Mouse (Mus musculus) forebrain, embryonic 15.5 days (tissue): ENCODE data around the gene Olfr1151. TPM values are rescaled to one million over a fixed set of nuclear protein-coding genes. Genes with fewer than 3 reads are reported as not detected.

Experiments
- ATAC-seq: fragments of 200-750 bp; cut with Nextera tagmentation; replicated peaks from 2 replicates; pipeline ENCODE4 v1.8.0; 2017; ENCODE audit warnings: mild to moderate bottlenecking, moderate TSS enrichment, moderate library complexity
- H3K27ac ChIP-seq: fragments of 300-500 bp; sonication (generic); replicated peaks from 2 replicates; pipeline ENCODE4 v1.5.1; 2015; ENCODE audit warnings: mild to moderate bottlenecking, inconsistent platforms
- H3K27me3 ChIP-seq: fragments of 300-500 bp; sonication (generic); 2 replicates; pipeline ENCODE4 v1.6.1; 2015; ENCODE audit warnings: inconsistent platforms
- H3K36me3 ChIP-seq: fragments of 300-500 bp; sonication (generic); 2 replicates; pipeline ENCODE4 v1.6.1; 2015; ENCODE audit warnings: mild to moderate bottlenecking, inconsistent platforms
- H3K4me1 ChIP-seq: fragments of 300-500 bp; sonication (generic); 2 replicates; pipeline ENCODE4 v1.6.1; 2015; ENCODE audit warnings: inconsistent platforms
- H3K4me2 ChIP-seq: fragments of 300-500 bp; sonication (generic); replicated peaks from 2 replicates; pipeline ENCODE4 v1.6.1; 2015; ENCODE audit warnings: mild to moderate bottlenecking, inconsistent platforms
- H3K4me3 ChIP-seq: fragments of 300-500 bp; sonication (generic); 2 replicates; pipeline ENCODE4 v1.5.1; 2015; ENCODE audit warnings: mild to moderate bottlenecking, inconsistent platforms
- H3K9ac ChIP-seq: fragments of 300-500 bp; sonication (generic); replicated peaks from 2 replicates; pipeline ENCODE4 v1.6.1; 2015; ENCODE audit warnings: mild to moderate bottlenecking, inconsistent platforms
- H3K9me3 ChIP-seq: fragments of 300-500 bp; sonication (generic); 2 replicates; pipeline ENCODE4 v1.6.1; 2016; ENCODE audit warnings: inconsistent platforms
- WGBS: fragments of 180-500 bp; shearing (Covaris S2); methylation state at CpG from one replicate; pipeline ENCODE4 v1.1.7; 2015; ENCODE audit warnings: mixed read lengths; 5-methylcytosine and 5-hydroxymethylcytosine counted together
- polyA plus RNA-seq: library from polyadenylated mRNA; unstranded; fragments of >200 nt; fragmentation: Nextera tagmentation; extraction: Ambion mirVana; gene quantifications from 2 replicates; pipeline ENCODE4 v1.2.1, GENCODE M21; 2015

Gene Olfr1151
- polyA plus RNA-seq: not detected in 2 replicates

DNA sequence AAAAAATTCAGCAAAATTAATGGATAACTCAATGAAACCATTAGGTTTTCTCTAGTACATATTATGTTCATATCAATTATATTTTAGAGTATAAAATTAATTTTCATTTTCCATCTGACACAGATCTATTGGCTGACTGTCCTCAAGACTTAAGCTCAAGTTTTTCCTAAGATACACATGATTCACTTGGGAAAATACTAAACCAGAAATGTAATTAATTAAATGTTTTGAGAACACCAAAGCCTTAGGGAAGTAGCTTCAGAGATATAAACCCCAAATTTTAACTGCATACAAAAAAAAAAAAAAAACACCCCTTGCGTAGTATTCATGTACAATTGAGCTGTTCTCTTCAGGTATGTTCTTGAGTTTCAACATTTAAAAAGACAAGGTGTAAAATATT, at the start of gene Olfr1151:
Gene Olfr1151, plus strand, starts transcription at position 301 of the 400 bp plus-strand sequence.
- H3K4me3 ChIP-seq: no peak within 1 kb of the TSS
- WGBS: 86% methylated on average over 1 of the region's 1 CpGs

GRCm38 (mm10) chr2:87809522-87809921, 46.1 kb upstream of the Olfr1151 start, which contains the start of gene Olfr1145:
Gene Olfr1145, plus strand, starts transcription at chr2:87809822.
- ATAC-seq: no peak
- Histone ChIP-seq H3K27ac (no peak within 1 kb of the TSS), H3K4me3 (no peak within 1 kb of the TSS)

More for the DNA sequence above, at the start of gene Olfr1151:
- H3K4me2 ChIP-seq: no peak within 1 kb of the TSS
- no peaks in the 10 kb centered on the region for H3K36me3 ChIP-seq
- no peak within 1 kb of the TSS for H3K9ac ChIP-seq
- H3K27ac ChIP-seq: no peak within 1 kb of the TSS
- no peaks in the 10 kb centered on the region for H3K27me3 ChIP-seq
- no peaks in the 10 kb centered on the region for H3K4me1 ChIP-seq
- H3K9me3 ChIP-seq: no peaks in the 10 kb centered on the region
- no peak for ATAC-seq

DNA sequence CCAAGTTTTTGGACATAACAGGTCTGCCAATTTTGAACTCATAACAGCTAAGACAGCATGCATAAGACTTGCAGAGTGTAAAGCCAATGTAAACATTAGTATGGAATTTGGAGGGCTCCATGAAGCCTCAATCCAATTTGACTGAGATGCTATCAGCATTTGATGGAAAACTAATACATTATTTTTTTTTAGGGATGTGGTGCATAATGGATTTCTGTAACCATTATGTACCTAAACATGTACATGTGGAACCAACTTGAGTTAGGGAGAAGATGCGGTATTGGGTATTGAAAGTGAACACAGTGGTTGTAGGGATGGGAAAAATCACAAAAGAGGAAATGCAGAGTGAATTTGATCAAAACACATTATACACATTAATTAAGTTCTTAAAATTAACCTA, 25.4 kb upstream of the Olfr1151 start, which contains the start of gene Olfr1148:
Gene Olfr1148, plus strand, starts transcription at position 301 of the 400 bp plus-strand sequence.
- Histone ChIP-seq H3K4me2 (no peak within 1 kb of the TSS), H3K9ac (no peak within 1 kb of the TSS), H3K9me3 (no peaks in the 10 kb centered on the region), H3K4me3 (no peak within 1 kb of the TSS), H3K27ac (no peak within 1 kb of the TSS), H3K4me1 (no peaks in the 10 kb centered on the region), H3K36me3 (no peaks in the 10 kb centered on the region), H3K27me3 (no peaks in the 10 kb centered on the region)
- 91% methylated on average over 1 of the region's 1 CpGs for WGBS
- ATAC-seq: no peak

More at GRCm38 (mm10) chr2:87809522-87809921, 46.1 kb upstream of the Olfr1151 start, which contains the start of gene Olfr1145:
- H3K4me2 ChIP-seq: no peak within 1 kb of the TSS
- 72% methylated on average over 1 of the region's 1 CpGs for WGBS
- H3K36me3 ChIP-seq: no peaks in the 10 kb centered on the region
- no peaks in the 10 kb centered on the region for H3K4me1 ChIP-seq
- H3K9me3 ChIP-seq: no peaks in the 10 kb centered on the region
- no peak within 1 kb of the TSS for H3K9ac ChIP-seq
- no peaks in the 10 kb centered on the region for H3K27me3 ChIP-seq

GRCm38 (mm10) chr2:87843693-87844092, 12.0 kb upstream of the Olfr1151 start, which contains the start of gene Olfr1150-ps1:
Gene Olfr1150-ps1, plus strand, starts transcription at chr2:87843993.
- no peaks in the 10 kb centered on the region for H3K9me3 ChIP-seq
- no peak within 1 kb of the TSS for H3K9ac ChIP-seq
- H3K4me3 ChIP-seq: no peak within 1 kb of the TSS
- no peaks in the 10 kb centered on the region for H3K36me3 ChIP-seq
- no peaks in the 10 kb centered on the region for H3K4me1 ChIP-seq
- no peak within 1 kb of the TSS for H3K27ac ChIP-seq
- 75% methylated on average over 1 of the region's 1 CpGs for WGBS
- H3K27me3 ChIP-seq: no peaks in the 10 kb centered on the region
- no peak within 1 kb of the TSS for H3K4me2 ChIP-seq
- no peak for ATAC-seq

DNA sequence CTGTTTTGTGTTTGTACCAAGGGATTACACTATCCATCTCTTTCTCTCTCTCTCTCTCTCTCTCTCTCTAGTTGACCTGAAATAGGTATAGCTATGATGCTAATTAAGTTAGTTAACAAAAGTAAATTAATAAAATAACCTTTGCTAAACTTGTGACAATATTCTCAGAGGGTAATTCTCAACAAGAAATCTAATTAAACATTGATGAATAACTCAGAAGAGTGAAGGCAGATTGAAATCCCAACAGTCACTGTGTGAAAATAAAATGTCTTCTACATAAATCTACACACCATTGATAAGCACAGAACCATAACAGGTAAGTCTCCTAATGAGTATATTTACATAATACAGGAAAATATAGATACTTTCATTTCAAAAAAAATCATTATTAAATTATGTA, 10.5 kb downstream of the Olfr1151 start, which contains the start of gene Olfr1152:
Gene Olfr1152, plus strand, starts transcription at position 301 of the 400 bp plus-strand sequence.
- no peaks in the 10 kb centered on the region for H3K27me3 ChIP-seq
- H3K4me3 ChIP-seq: no peak within 1 kb of the TSS
- no peak within 1 kb of the TSS for H3K27ac ChIP-seq
- no peak for ATAC-seq
- no peak within 1 kb of the TSS for H3K4me2 ChIP-seq
- no peaks in the 10 kb centered on the region for H3K9me3 ChIP-seq
- H3K36me3 ChIP-seq: no peaks in the 10 kb centered on the region
- no peak within 1 kb of the TSS for H3K9ac ChIP-seq
- H3K4me1 ChIP-seq: no peaks in the 10 kb centered on the region

GRCm38 (mm10) chr2:87894662-87895061, 39.0 kb downstream of the Olfr1151 start, which contains the start of gene Olfr1153:
Gene Olfr1153, plus strand, starts transcription at chr2:87894962.
- H3K4me2 ChIP-seq: no peak within 1 kb of the TSS
- no peak within 1 kb of the TSS for H3K27ac ChIP-seq
- no peaks in the 10 kb centered on the region for H3K27me3 ChIP-seq
- no peak within 1 kb of the TSS for H3K4me3 ChIP-seq
- no peaks in the 10 kb centered on the region for H3K4me1 ChIP-seq
- H3K9ac ChIP-seq: no peak within 1 kb of the TSS
- H3K9me3 ChIP-seq: no peaks in the 10 kb centered on the region
- no peaks in the 10 kb centered on the region for H3K36me3 ChIP-seq
- ATAC-seq: no peak
- 76% methylated on average over 1 of the region's 1 CpGs for WGBS

DNA sequence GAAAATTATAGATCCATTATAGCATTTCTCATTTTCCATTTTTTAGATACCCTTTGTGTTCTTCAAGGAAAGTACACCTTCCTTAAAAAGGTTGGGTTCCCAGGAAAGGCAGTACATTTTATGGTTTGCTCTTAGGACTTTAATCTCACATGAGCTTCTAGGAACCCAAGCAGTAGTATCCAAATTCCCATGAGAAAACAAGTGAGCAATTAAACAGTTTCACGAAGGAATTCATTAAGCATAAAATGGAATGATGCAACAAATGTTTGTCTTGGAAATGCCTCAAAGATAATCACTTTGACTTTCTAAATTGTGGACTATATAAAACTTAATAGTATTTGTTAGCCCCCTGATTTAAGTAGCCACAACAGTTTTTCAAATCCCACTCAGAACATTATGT, 49.4 kb downstream of the Olfr1151 start, which contains the start of gene Olfr1154:
Gene Olfr1154, minus strand, starts transcription at position 101 of the 400 bp plus-strand sequence.
- no peaks in the 10 kb centered on the region for H3K9me3 ChIP-seq
- H3K4me2 ChIP-seq: no peak within 1 kb of the TSS
- no peak for ATAC-seq
- whole genome bisulfite sequencing: 87% methylated on average over 1 of the region's 1 CpGs
- H3K4me3 ChIP-seq: no peak within 1 kb of the TSS
- H3K4me1 ChIP-seq: no peaks in the 10 kb centered on the region
- H3K27me3 ChIP-seq: no peaks in the 10 kb centered on the region
- H3K36me3 ChIP-seq: no peaks in the 10 kb centered on the region
- no peak within 1 kb of the TSS for H3K27ac ChIP-seq
- H3K9ac ChIP-seq: no peak within 1 kb of the TSS

Other genes starting within 250 kb of the Olfr1151 start
- not detected in 2 replicates for gene Olfr1130, start 249.7 kb upstream of the Olfr1151 start, polyA plus RNA-seq
- gene Olfr1131, start 228.8 kb upstream of the Olfr1151 start, polyA plus RNA-seq: not detected in 2 replicates
- gene Olfr1132, start 218.3 kb upstream of the Olfr1151 start, polyA plus RNA-seq: not detected in 2 replicates
- not detected in 2 replicates for gene Olfr1133, start 208.5 kb upstream of the Olfr1151 start, polyA plus RNA-seq
- gene Olfr1134, start 197.4 kb upstream of the Olfr1151 start, polyA plus RNA-seq: not detected in 2 replicates
- gene Olfr1135, start 182.2 kb upstream of the Olfr1151 start, polyA plus RNA-seq: not detected in 2 replicates
- not detected in 2 replicates for gene Olfr1136, start 161.9 kb upstream of the Olfr1151 start, polyA plus RNA-seq
- not detected in 2 replicates for gene Olfr1137, start 142.7 kb upstream of the Olfr1151 start, polyA plus RNA-seq
- gene Olfr1138, start 115.9 kb upstream of the Olfr1151 start, polyA plus RNA-seq: not detected in 2 replicates
- gene Olfr1140, start 112.1 kb upstream of the Olfr1151 start, polyA plus RNA-seq: not detected in 2 replicates
- not detected in 2 replicates for gene Olfr1141, start 101.9 kb upstream of the Olfr1151 start, polyA plus RNA-seq
- gene Olfr152, start 76.4 kb upstream of the Olfr1151 start, polyA plus RNA-seq: not detected in 2 replicates
- gene Olfr1143, start 55.3 kb upstream of the Olfr1151 start, polyA plus RNA-seq: not detected in 2 replicates
- gene Olfr1145, start 46.0 kb upstream of the Olfr1151 start, polyA plus RNA-seq: not detected in 2 replicates
- gene Olfr1148, start 25.3 kb upstream of the Olfr1151 start, polyA plus RNA-seq: not detected in 2 replicates
- not detected in 2 replicates for gene Olfr1150-ps1, start 11.9 kb upstream of the Olfr1151 start, polyA plus RNA-seq
- gene Olfr1152, start 10.6 kb downstream of the Olfr1151 start, polyA plus RNA-seq: not detected in 2 replicates
- gene Olfr1153, start 39.1 kb downstream of the Olfr1151 start, polyA plus RNA-seq: not detected in 2 replicates
- gene Olfr1154, start 49.3 kb downstream of the Olfr1151 start, polyA plus RNA-seq: not detected in 2 replicates
- gene Olfr1155, start 89.3 kb downstream of the Olfr1151 start, polyA plus RNA-seq: not detected in 2 replicates
- not detected in 2 replicates for gene Olfr1156, start 97.2 kb downstream of the Olfr1151 start, polyA plus RNA-seq
- not detected in 2 replicates for gene Olfr1157, start 112.4 kb downstream of the Olfr1151 start, polyA plus RNA-seq
- gene Olfr74, start 118.8 kb downstream of the Olfr1151 start, polyA plus RNA-seq: not detected in 2 replicates
- not detected in 2 replicates for gene Olfr1158, start 134.3 kb downstream of the Olfr1151 start, polyA plus RNA-seq
- not detected in 2 replicates for gene Olfr1160, start 152.4 kb downstream of the Olfr1151 start, polyA plus RNA-seq
- gene Olfr1161, start 166.9 kb downstream of the Olfr1151 start, polyA plus RNA-seq: not detected in 2 replicates
- gene Olfr73, start 181.8 kb downstream of the Olfr1151 start, polyA plus RNA-seq: not detected in 2 replicates
- not detected in 2 replicates for gene Olfr1162, start 195.3 kb downstream of the Olfr1151 start, polyA plus RNA-seq
- gene Olfr1163, start 216.0 kb downstream of the Olfr1151 start, polyA plus RNA-seq: not detected in 2 replicates
- not detected in 2 replicates for gene Olfr1164, start 238.1 kb downstream of the Olfr1151 start, polyA plus RNA-seq